Mouse (Mus musculus): ENCODE results near the gene H3f3b.

Gene H3f3b

GRCm38 (mm10) chr11:116027756-116028155 lies at the start of gene H3f3b:
H3f3b (minus strand) TSS chr11:116027962.
- DNase-seq (ENCODE audit: low read depth, low spot score), result peak; percentile 23

- DNase-seq (ENCODE audit: low read depth, low spot score), result no peak
These were observed 49.1 kb upstream of the H3f3b start for GRCm38 (mm10) chr11:116076836-116077235.

DNA sequence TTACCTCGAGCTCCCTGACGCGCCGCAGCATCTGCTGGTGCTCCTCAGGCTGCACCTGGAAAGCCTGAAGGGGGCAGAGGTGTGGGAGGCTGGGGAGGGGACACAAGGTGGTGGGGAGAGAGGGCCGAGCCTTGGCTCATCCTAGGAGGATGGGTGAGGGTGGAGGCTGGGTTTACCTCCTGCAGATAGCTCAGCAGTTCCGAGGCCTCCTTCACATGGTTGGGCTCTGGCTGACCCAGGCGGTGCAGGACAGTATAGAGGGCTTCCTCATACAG lies 48.4 kb upstream of the H3f3b start:
- no peak for DNase-seq (ENCODE audit: low read depth, low spot score)

DNA sequence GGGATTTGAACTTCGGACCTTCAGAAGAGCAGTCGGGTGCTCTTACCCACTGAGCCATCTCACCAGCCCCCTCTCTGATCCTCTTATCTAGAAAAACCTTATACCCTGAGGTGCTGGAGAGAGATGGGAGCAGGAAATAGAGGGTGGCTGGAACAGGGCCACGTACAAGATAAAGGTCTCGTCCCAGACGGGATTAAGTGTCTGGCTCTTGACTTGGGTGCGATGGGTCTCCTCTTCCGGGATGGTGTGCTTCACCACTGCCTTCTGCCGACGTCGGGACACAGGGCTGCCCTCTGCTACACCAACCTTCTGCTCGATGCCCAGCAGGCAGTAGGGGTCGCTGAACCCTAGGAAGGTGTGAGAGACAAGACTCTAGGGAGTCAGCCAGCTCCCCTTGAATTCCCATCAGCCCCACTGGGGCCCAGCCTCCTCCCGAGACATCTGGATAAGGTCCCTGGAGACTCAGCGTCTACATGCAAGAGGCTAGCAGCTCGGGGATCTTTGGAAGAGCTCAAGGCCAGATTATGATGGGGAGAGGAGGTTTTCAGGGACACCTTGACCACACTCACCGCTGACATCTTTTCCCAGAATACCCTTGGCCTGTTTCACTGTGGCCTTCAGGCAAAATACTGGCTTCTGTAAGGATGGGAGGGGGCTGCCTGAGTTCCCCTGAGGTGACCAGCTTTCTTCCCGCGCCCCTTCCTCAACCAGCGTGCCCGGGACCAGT lies 47.9 kb upstream of the H3f3b start:
- no peak for DNase-seq (ENCODE audit: low read depth, low spot score)

GRCm38 (mm10) chr11:116074436-116074991 lies 46.8 kb upstream of the H3f3b start:
- DNase-seq (ENCODE audit: low read depth, low spot score), result no peak

DNA sequence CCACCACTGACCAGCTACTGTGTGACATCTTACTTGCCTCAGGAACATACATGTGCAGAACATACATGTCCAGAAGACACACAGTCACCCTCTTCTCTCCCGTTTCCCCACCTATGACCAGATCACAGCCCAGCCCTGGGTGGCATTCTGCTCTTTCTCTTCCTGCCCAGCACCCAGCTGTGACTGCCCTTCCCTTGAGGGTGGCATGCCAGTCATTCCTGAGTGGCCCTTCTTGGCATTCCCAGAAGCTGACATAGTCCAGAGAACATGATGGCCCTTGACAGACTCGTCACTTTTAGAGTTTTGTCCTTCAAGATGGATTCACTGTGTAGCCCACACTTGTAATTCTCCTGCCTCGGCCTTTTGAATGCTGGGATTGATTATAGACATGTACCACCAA lies 44.8 kb upstream of the H3f3b start:
- no peak for DNase-seq (ENCODE audit: low read depth, low spot score)

GRCm38 (mm10) chr11:116071510-116071909 lies 43.7 kb upstream of the H3f3b start:
- peak; percentile 87 for DNase-seq (ENCODE audit: low read depth, low spot score)

DNA sequence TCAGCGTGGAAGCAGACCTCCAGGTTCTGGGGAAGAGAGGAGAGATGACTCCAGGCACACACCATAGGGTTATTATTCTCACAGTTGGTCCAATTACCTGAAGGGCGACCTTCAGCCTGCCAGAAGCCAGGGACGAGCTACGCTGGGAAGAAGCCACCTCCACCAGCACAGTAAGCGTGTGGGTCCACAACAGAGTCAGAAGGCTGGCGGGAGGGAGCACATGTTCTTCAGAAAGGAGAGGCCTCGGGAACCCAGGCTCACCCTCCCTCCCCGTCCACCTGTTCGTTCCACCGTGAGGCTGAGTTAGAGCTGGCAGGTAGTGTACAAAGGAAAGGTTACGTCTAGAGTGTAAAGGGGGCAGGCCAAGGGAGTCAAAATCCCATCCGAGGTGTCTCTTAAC lies 37.6 kb upstream of the H3f3b start:
- no peak for DNase-seq (ENCODE audit: low read depth, low spot score)

- DNase-seq (ENCODE audit: low read depth, low spot score), result no peak
These were observed 36.6 kb upstream of the H3f3b start for GRCm38 (mm10) chr11:116064187-116064867.

DNA sequence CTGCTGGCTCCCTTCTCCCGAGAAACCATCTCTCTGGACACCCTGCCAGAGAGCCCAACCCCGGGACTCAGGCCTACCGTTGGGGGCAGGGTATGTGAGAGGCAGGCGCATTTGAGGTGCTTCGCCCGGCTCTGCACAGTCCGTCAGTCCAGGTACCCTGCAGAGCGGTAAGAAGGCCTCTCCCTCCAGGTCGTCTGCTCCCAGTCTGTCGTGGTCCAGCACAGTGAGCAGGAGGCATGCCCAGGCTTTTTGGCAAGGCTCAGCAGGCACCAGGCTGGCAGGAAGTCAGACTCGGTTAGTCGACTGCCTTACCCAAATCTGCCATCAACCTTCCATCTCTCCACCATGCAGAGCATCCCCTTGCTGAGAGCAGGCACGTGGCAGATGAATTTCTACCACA lies 35.8 kb upstream of the H3f3b start:
- no peak for DNase-seq (ENCODE audit: low read depth, low spot score)

DNA sequence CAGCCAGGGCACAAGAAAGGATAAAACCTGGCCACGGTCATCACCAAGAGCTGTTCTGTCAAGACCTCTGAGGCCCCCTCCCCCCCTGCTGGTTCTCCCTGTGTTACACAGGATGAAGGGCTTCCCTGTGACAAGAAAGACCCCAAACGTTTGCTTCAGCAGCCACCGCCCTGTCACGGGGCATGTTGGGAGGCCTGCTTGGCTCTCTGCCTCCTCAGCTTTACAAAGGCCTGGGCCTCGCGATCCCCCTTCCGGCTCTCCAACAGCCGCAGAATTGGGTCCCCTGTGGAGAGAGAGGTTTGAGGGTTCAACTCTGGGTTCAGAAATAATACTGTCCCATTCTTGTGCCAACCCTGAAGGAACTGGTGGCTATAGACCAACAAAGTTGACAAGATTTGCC lies 34.8 kb upstream of the H3f3b start:
- DNase-seq (ENCODE audit: low read depth, low spot score), result no peak

GRCm38 (mm10) chr11:116061641-116062415 lies 34.1 kb upstream of the H3f3b start:
- DNase-seq (ENCODE audit: low read depth, low spot score), result no peak

DNA sequence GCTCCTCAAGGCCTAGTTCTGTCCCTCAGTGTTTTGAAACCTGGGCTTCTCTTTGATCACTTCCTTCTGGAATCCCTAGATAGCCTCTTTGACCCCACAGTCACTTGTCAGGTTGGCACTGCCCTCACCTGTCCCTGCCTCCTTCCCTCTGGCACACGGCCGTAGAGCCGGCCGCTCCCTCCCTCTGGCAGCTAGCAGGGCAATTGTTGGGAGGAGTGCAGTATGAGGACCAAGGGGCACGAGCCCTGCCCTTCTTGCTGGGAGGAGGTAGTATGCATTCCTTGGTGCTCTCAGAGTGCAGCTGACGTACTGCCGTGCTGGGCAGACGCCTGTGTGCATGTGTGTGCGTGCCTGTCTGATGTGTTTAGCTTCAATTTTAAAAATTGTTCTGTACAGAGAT lies 32.8 kb upstream of the H3f3b start:
- DNase-seq (ENCODE audit: low read depth, low spot score), result no peak

DNA sequence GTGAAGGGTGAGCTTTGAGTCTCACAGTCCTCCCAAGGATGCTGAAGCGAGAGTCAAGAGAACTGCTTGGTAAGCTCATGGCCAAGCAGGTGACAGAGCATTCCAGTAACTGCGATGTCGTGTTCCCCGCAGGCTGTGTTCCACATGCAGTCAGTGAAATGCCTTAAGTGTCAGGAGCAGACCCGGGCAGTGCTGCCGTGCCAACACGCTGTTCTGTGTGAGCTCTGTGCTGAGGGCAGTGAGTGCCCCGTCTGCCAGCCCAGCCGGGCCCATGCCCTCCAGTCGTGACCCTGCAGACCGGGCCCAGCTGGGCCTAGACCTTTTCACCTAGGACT lies 31.9 kb upstream of the H3f3b start:
- DNase-seq (ENCODE audit: low read depth, low spot score), result no peak

GRCm38 (mm10) chr11:116058868-116059690 lies 31.3 kb upstream of the H3f3b start:
- no peak for DNase-seq (ENCODE audit: low read depth, low spot score)

DNA sequence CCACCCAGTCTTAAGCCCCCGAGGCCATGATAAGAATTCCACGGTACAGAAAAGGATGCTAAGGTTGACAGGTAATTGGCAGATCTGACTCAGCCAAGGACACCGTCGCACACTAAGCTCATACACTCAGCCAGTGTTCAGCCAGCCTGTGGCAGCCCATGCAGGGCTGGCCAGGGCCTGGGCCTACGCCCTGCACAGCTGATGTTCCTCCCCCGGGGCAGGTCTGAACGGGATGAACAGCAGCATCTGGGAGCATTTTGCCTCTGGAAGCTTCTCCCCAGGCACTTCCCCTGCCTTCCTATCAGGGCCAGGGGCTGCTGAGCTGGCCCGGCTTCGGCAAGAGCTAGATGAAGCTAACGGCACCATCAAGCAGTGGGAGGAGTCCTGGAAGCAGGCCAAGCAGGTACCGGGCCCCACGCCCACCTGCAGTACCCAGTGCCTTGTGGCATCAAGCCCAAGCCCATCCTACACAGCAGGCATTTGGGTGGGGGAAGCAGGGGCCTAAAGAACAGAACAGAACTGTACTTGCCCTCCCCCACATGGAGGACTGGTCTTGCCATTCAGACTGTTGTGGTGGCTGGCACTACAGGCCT lies 30.4 kb upstream of the H3f3b start:
- no peak for DNase-seq (ENCODE audit: low read depth, low spot score)

- no peak for DNase-seq (ENCODE audit: low read depth, low spot score)
These were observed 29.6 kb upstream of the H3f3b start for GRCm38 (mm10) chr11:116057237-116057881.

- no peak for DNase-seq (ENCODE audit: low read depth, low spot score)
These were observed 28.1 kb upstream of the H3f3b start for GRCm38 (mm10) chr11:116055873-116056272.

DNA sequence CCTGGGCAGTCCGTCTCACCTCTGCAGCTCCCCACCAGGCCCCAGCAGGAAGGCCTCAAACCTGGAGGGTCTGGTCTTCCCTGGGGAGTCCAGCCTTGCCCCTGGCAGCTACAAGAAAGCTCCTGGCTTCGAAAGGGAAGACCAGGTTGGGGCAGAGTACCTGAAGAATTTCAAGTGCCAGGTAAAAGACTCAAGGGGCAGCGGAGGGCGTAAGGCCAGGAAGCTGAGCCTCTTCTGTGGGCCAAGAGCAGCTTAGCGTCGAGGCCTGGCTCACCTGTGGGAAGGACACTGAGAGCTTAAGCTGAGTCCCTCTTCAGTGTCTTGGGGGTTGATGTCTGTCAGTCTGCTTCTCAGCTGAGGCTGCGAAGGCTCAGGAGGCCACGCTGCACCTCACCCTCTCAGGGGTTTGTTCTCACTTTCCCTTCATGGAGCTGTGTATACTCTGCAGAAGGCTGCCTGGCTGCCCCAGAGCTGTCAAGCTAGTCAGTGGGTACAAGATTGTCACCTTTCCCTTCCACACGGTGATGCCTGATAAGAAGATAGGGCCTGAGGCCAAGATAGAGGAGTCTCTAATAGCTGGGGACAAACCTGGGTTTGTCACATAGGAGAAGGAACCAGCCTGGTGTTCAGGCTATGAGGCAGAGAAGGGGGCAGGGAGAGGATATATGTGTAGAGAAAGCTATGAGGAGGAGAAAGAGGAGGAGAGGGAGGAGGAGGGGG lies 25.9 kb upstream of the H3f3b start:
- no peak for DNase-seq (ENCODE audit: low read depth, low spot score)

DNA sequence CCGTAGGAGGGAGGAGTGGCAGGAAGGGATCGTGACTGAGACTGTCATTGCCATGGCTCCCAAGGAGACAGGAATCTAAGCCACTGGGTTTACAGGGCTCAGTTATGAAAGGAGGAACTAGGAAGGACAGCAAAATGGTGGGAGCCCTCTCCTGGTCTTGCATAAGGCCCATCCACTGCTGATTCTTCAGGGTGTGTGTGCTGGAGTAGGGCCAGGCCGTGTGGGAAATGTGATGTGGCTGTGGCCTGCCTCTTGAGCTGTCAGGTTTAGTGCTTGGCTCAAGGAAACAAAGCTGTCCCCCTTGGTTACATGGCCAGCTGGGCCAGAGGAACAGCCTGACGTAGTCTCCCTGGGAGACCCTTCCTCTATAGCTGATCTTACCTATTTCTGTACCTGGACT lies 22.4 kb upstream of the H3f3b start:
- no peak for DNase-seq (ENCODE audit: low read depth, low spot score)

Data from ZHBTc4 (cell line).